Mouse (Mus musculus) left cerebral cortex, adult 8-10 months (tissue): Measurements from ENCODE around the gene Abce1. TPM values are rescaled to one million over a fixed set of nuclear protein-coding genes. Genes with fewer than 3 reads are reported as not detected.
A peak's percentile ranks its signal among the peaks of the same experiment; 100 is the strongest.
"Not testable (repeated sequence)": the region's sequence is repeated elsewhere in the genome, so short reads cannot be mapped to it uniquely, and the experiment has no call there.

Experiments
- DNase-seq, 2 experiments: peaks; one replicate each; pipeline ENCODE4 v3.0.0; 2022; ENCODE audit warnings: low spot score in 2 of 2
- total RNA-seq, 4 experiments: library from RNA; stranded (reverse); gene quantifications; 2 replicates each; pipeline ENCODE4 v1.2.4; 2022

Abce1 gene
- total RNA-seq, result 10 to 100 TPM; 61.1 to 66.6 (median 63.1) TPM

DNA sequence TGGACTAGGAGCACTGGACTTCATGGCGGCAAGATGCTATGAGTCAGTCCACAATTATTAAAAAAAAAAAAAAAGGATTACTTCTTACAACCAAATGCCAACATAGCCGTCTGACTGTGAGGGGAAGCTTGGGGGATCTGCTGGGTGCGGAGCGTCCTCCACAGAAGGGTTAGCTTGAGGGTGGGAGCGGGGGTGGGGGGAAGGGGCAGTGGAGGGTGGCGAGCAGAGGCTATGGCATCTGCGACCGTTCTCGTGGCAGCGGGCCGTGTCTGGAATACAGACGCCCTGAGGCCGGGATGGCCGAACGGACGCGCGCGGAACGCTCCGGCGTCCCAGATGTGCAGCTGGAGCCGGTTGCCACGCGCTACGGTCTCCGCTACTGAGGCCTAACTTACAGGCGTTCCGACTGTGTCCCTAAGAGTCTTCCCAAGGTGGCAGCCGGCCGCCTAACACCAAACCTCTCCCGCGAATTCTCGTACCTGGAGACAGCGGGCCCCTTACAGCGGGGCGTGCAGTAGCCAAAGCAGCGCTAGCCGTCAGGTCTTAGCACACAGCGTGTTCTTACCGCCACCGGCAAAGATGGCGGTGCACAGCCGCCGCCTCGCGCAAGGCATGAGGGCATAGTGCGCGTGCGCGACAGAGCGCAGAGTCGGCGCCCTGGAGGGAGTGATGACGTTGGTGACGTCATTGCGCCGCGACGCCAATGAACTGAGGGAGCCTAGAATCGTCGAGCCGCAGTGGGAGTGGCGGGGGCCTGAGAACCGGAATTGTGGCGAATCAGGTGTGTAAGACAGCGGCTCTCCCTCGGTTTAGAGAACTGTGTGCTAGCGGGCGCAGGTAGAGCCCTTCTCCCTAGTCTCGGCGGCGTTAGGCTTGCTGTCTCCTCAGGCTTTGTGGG, at the start of gene Abce1, which contains the start of gene Anapc10:
Abce1 (minus strand) TSS at position 677 of the 898 bp plus-strand sequence.
Anapc10 (plus strand) TSS at position 757 of the 898 bp plus-strand sequence.
- DNase-seq, result peak; percentile 96 to 99

GRCm38 (mm10) chr8:79750305-79750704, 38.8 kb upstream of the Abce1 start:
- no peak for DNase-seq

DNA sequence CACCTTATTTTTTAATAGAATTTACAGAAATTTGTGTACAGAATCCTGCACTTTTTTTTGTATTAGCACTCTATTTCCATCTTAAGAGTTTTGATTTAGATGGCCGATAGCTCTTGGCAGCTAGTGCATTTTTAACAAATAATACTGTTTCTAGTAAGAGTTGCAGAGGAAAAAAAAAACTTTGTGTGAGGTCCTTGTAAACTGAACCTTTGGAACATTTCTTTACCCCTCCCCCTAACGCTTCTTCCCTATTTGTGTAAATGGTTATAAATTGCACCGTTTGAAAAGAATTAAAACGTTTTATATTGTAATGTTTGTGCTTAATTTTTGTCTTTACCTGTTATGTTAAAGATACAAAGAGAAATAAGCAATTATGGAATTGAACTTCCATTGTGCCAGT, 37.1 kb upstream of the Abce1 start:
- DNase-seq, result no peak

DNA sequence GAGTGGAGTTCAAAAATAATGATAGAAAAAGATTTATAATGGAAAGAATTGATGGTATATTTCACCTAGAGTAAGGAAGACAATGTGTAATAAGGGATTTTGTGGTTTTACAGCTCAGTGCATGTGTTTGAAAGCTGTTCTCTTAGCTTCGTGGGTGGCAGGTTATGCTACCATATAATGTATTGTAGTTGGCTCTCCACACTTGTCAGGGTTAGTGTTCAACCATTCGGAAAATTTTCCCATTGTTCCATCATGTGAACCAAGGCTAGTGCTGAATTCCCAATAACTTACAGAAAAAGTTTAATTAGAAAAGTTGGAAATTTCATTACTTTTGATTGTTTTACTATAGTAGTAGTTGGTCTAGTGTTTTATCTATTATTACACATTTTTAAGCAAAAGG, 36.6 kb upstream of the Abce1 start:
- DNase-seq, result no peak

GRCm38 (mm10) chr8:79734304-79734703, 22.8 kb upstream of the Abce1 start:
- DNase-seq, result no peak

- no peak for DNase-seq
Observed at GRCm38 (mm10) chr8:79727900-79728299, 16.4 kb upstream of the Abce1 start.

GRCm38 (mm10) chr8:79724589-79724988, 13.0 kb upstream of the Abce1 start:
- no peak for DNase-seq

GRCm38 (mm10) chr8:79723308-79723707, 11.8 kb upstream of the Abce1 start:
- DNase-seq, result no peak

- DNase-seq, result no peak
Observed at GRCm38 (mm10) chr8:79721537-79721936, 10.0 kb upstream of the Abce1 start.

DNA sequence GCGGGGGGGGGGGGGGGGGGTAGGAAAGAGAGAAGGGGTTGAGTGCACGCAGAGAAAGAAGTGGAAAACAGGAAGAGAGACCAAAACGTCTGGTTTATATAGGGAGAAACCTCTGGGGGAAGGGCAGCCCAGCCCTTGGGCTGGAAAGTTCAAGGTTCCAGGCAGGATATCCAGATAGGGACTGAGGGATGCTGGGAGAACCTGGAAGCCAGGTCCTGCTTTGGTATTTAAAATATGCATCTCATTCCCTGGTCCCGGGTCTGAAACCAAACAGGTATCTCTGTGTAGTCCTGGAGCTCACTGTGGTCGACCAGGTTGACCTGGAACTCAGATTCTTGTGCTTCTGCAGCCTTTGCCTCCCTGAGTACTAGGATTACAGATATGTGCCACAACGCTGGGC, 1.1 kb upstream of the Abce1 start:
- no peak for DNase-seq

GRCm38 (mm10) chr8:79706687-79707086, 4.9 kb downstream of the Abce1 start:
- DNase-seq, result no peak

DNA sequence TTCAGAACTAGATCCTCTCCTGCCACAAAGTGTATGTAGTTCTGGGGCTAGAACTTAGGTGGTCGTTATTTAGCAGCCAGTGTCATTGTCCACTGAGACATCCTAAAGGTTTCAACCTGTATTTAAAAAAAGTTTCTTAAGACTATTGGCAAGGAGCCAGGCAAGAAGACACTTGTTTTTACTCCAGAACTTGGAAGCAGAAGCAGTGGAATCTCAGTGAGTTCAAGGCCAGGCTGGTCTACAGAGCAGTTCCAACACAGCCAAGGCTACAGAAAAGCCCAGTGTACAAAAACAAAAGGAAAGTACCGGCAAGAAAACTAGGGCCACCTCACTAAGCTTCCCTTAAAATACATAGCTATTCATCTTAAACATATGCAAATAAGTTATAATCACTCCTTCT, 19.0 kb downstream of the Abce1 start:
- DNase-seq, result no peak

GRCm38 (mm10) chr8:79685927-79686326, 25.6 kb downstream of the Abce1 start:
- not testable (repeated sequence) for DNase-seq

GRCm38 (mm10) chr8:79680965-79681364, 30.6 kb downstream of the Abce1 start:
- no peak for DNase-seq

GRCm38 (mm10) chr8:79680555-79680954, 31.0 kb downstream of the Abce1 start:
- DNase-seq, result no peak

DNA sequence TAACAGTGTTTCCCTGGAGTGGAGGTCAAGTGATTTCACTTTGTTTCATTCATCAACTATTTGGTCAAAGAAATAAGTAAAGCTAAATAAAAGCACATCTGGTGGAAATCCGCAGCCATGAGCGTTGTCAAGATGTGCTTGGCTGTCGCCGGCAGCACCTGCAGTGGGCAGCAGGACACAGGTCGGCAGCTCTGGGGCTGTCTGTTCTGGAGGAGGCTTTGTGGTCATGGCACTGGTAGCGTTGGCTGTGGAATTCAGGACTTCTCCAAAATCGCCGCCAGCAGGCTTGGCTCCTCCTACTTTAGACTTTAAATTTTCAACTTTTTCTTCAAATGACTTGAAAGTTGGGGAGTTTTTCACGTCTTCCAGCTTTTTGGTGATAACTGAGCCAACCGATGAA, 31.5 kb downstream of the Abce1 start:
- DNase-seq, result not testable (repeated sequence)

- no peak for DNase-seq
Observed at GRCm38 (mm10) chr8:79679005-79679404, 32.5 kb downstream of the Abce1 start.

GRCm38 (mm10) chr8:79676461-79676860, 35.1 kb downstream of the Abce1 start:
- no peak for DNase-seq

DNA sequence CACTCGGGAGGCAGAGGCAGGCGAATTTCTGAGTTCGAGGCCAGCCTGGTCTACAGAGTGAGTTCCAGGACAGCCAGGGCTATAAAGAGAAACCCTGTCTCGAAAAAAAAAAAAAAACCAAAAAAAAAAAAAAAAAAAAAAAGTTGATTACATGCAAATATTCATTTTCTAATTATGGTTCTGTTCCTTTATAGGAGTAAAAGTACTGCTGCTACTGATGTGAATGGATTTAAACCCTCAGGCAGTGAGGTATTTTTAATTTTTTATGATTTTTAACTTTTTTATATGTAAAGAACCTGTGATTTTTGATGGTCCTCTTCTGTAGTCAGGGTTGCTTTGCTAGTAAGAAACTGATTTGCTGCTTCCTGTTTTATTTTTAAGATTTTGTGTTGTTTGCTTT, 52.8 kb downstream of the Abce1 start:
- not testable (repeated sequence) for DNase-seq

DNA sequence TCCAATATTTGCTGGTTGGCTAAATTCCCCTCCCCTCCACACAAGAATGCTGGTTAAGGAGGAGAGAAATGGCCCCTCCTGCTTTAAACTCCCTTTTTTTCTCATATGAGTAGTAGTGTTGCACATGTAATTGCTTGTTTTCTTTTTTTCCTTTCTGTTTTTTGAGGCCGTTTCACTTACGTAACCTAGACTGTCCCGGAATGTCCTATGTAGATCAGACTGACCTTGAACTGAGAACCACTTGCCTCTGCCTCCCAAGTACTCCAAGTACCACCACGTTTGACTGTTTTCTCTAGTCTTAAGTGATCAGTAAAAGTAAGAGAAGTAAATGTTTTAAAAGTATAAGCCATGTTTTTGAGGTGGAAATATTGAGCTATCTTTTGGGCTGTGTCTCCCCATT, 57.8 kb downstream of the Abce1 start:
- no peak for DNase-seq

GRCm38 (mm10) chr8:79650158-79650814, 61.3 kb downstream of the Abce1 start:
- DNase-seq, result no peak

- no peak for DNase-seq
Observed at GRCm38 (mm10) chr8:79649569-79649968, 62.0 kb downstream of the Abce1 start.

GRCm38 (mm10) chr8:79641119-79641518, 70.4 kb downstream of the Abce1 start:
- no peak for DNase-seq
